Mouse (Mus musculus) frontal cortex, adult 2 months (tissue): ENCODE measurements around the gene Mettl7a3. TPM values are rescaled to one million over a fixed set of nuclear protein-coding genes. Genes with fewer than 3 reads are reported as not detected.

Source experiments
- DNase-seq, 2 experiments: peaks; one replicate each; pipeline ENCODE4 v3.0.0; 2022; ENCODE audit warnings: low spot score in 1 of 2; ENCODE audit errors: extremely low spot score in 1 of 2
- polyA plus RNA-seq: library from polyadenylated mRNA; depleted of rRNA; stranded (reverse); fragments of >200 nt; gene quantifications from 2 replicates; pipeline ENCODE4 v1.2.3, GENCODE M21; 2012; rRNA removed

Mettl7a3 gene
- polyA plus RNA-seq, 1 experiment = 0.44 TPM

- DNase-seq = no peak
Measured at GRCm38 (mm10) chr15:100380104-100380503, 45.4 kb downstream of the Mettl7a3 start.

GRCm38 (mm10) chr15:100385705-100386104 is 51.0 kb downstream of the Mettl7a3 start:
- DNase-seq = no peak

GRCm38 (mm10) chr15:100387544-100388223 is 53.0 kb downstream of the Mettl7a3 start:
- no peak for DNase-seq

GRCm38 (mm10) chr15:100388224-100388835 is 53.6 kb downstream of the Mettl7a3 start:
- DNase-seq = no peak

GRCm38 (mm10) chr15:100388886-100389285 is 54.2 kb downstream of the Mettl7a3 start:
- DNase-seq = no peak

Other genes with a start within 250 kb of the Mettl7a3 start
- gene Atf1, start 107.1 kb upstream of the Mettl7a3 start, polyA plus RNA-seq = 16.2 and 17.8 TPM in 2 replicates
- gene Tmprss12, start 54.1 kb upstream of the Mettl7a3 start, polyA plus RNA-seq = not detected in 2 replicates
- 26.3 and 29.0 TPM in 2 replicates for gene Mettl7a1, start 30.8 kb upstream of the Mettl7a3 start, polyA plus RNA-seq
- gene Methig1, start 18.2 kb downstream of the Mettl7a3 start, polyA plus RNA-seq = 0.11 TPM in 1 of 2 replicates, not detected in the other
- gene Mettl7a2, start 18.3 kb downstream of the Mettl7a3 start, polyA plus RNA-seq = not detected in 2 replicates
- gene Higd1c, start 29.6 kb downstream of the Mettl7a3 start, polyA plus RNA-seq = not detected in 2 replicates
- gene Gm5475, start 87.2 kb downstream of the Mettl7a3 start, polyA plus RNA-seq = 0.06 TPM in 1 of 2 replicates, not detected in the other
- 47.1 and 47.7 TPM in 2 replicates for gene Slc11a2, start 90.1 kb downstream of the Mettl7a3 start, polyA plus RNA-seq
- 92.5 and 101 TPM in 2 replicates for gene Letmd1, start 134.1 kb downstream of the Mettl7a3 start, polyA plus RNA-seq
- gene Csrnp2, start 160.6 kb downstream of the Mettl7a3 start, polyA plus RNA-seq = 23.9 and 24.1 TPM in 2 replicates
- gene Tfcp2, start 217.1 kb downstream of the Mettl7a3 start, polyA plus RNA-seq = 20.8 and 22.3 TPM in 2 replicates